Mouse (Mus musculus) midbrain, embryonic 12.5 days (tissue): ENCODE results near the gene Mcur1. TPM values are rescaled to one million over a fixed set of nuclear protein-coding genes. Genes with fewer than 3 reads are reported as not detected.

ENCODE experiments used
- ATAC-seq: fragments of 200-750 bp; cut with Nextera tagmentation; 2 replicates; pipeline ENCODE4 v1.8.0; 2017; ENCODE audit warnings: low read depth, moderate TSS enrichment, moderate library complexity; ENCODE audit not compliant: low FRiP score
- H3K27ac ChIP-seq: fragments of 300-500 bp; sonication (generic); replicated peaks from 2 replicates; pipeline ENCODE4 v1.5.1; 2016; ENCODE audit warnings: mild to moderate bottlenecking
- H3K27me3 ChIP-seq: fragments of 300-500 bp; sonication (generic); 2 replicates; pipeline ENCODE4 v1.6.1; 2016; ENCODE audit warnings: mild to moderate bottlenecking
- H3K36me3 ChIP-seq: fragments of 300-500 bp; sonication (generic); 2 replicates; pipeline ENCODE4 v1.6.1; 2016
- H3K4me1 ChIP-seq: fragments of 300-500 bp; sonication (generic); 2 replicates; pipeline ENCODE4 v1.6.1; 2016
- H3K4me2 ChIP-seq: fragments of 300-500 bp; sonication (generic); replicated peaks from 2 replicates; pipeline ENCODE4 v1.6.1; 2016; ENCODE audit warnings: mild to moderate bottlenecking, moderate library complexity
- H3K4me3 ChIP-seq: fragments of 300-500 bp; sonication (generic); 2 replicates; pipeline ENCODE4 v1.5.1; 2016; ENCODE audit warnings: mild to moderate bottlenecking
- H3K9ac ChIP-seq: fragments of 300-500 bp; sonication (generic); replicated peaks from 2 replicates; pipeline ENCODE4 v1.6.1; 2016; ENCODE audit warnings: mild to moderate bottlenecking, moderate library complexity
- H3K9me3 ChIP-seq: fragments of 300-500 bp; sonication (generic); 2 replicates; pipeline ENCODE4 v1.6.1; 2016; ENCODE audit warnings: mild to moderate bottlenecking
- WGBS: fragments of 180-500 bp; shearing (Covaris S2); methylation state at CpG from one replicate; pipeline ENCODE4 v1.1.7; 2016; 5-methylcytosine and 5-hydroxymethylcytosine counted together
- polyA plus RNA-seq: library from polyadenylated mRNA; unstranded; fragments of >200 nt; fragmentation: Nextera tagmentation; extraction: Ambion mirVana; gene quantifications from 2 replicates; pipeline ENCODE4 v1.2.1, GENCODE M21; 2016

The Mcur1 gene
- polyA plus RNA-seq: 10.5 and 12.9 TPM in 2 replicates

DNA sequence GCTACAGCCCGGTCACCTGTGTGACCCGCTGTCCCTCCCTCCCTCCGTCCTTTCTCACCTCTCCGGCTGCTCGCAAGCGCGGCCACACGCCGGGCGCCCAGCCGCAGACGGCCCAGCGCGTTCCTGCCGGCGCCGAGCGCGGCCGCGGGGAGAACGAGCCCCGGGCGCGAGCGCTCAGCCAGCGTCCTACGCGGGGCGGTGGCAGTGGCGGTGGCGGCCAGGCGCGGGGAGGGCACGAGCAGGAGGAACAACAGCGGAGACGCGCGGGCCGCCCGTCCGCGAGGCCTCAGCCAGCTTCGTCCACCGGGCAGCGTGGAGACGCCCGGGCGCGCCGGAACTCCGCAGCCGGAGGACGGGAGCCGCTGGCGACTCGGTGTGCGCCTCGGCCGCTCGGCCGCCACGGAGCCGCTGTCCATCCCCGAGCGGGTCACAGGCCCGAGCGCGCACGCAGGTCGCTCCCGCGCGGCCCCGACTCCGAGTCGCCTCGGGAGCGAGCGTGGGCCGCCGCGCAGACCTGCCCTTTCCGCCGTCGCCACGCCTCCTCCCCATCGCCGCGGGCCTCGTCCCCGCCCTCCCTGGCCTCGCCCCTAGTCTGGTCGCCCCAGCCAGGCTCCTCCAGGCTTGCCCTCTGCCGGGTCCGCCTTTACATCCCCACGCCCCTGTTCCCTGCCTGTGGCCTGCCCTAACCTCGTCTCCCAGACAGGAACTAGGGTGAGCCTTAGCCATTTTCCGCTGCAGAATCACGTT is at the start of gene Mcur1:
Gene Mcur1 (minus strand): TSS at position 481 of the 747 bp plus-strand sequence.
- Histone ChIP-seq H3K9me3 (no peaks in the 10 kb centered on the region), H3K9ac (peak within 1 kb of the TSS; percentile 74), H3K27ac (peak within 1 kb of the TSS; percentile 83), H3K4me3 (peak within 1 kb of the TSS; percentile 66), H3K4me2 (peak within 1 kb of the TSS; percentile 68), H3K4me1 (peaks cover 10% of the 10 kb centered on the region), H3K36me3 (peaks cover 3% of the 10 kb centered on the region; the same call in 1 of the 2 replicates), H3K27me3 (peaks cover 26% of the 10 kb centered on the region)
- ATAC-seq: peak; percentile 95
- 1% methylated on average over 78 of the region's 100 CpGs for WGBS

DNA sequence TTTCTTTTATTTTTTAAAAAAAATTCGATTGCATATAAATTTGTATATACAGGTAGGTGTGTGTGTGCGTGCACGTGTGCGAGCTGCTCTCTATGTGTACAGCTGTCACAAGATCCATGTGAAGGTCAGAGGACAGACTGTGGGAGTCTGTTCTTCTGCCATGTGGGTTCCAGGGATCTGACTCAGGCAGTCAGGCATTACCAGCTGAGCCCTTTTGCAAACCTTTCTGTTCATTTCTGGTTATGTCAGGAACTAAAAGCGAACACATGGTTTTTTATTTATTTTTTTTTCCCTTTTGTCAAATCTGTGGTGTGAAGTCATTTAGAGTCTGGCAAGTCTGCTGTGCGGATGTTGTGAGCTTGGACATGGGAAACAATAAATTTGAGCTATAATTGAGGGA is 48.9 kb upstream of the Mcur1 start:
- H3K9ac ChIP-seq: no peak overlapping the region
- no peak overlapping the region for H3K4me2 ChIP-seq
- no peaks in the 10 kb centered on the region for H3K27me3 ChIP-seq
- H3K27ac ChIP-seq: no peak overlapping the region
- no peak overlapping the region for H3K4me3 ChIP-seq
- no peaks in the 10 kb centered on the region for H3K4me1 ChIP-seq
- 80% methylated on average over 6 of the region's 6 CpGs for WGBS
- no peaks in the 10 kb centered on the region for H3K36me3 ChIP-seq
- ATAC-seq: no peak
- no peaks in the 10 kb centered on the region for H3K9me3 ChIP-seq

DNA sequence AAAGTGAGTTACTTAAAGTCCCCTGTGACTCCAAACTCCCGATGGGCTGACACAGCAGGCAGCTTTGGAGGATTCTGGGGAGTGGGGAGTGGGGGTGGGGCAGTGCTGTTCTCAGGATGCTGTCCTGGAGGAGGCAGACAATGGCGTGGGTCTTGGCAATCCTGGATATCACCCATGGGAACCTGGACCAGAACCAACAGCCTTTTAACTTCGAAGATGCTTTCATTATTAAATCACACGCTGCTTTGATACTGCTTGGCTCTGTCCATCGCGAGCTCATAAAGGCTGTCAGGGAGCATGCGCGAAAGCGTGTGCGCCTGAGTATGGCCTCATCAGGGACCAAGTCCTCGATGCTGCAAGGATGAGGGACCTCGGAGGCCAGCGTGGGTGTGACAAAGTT is 43.1 kb upstream of the Mcur1 start:
- H3K4me3 ChIP-seq: no peak overlapping the region
- no peaks in the 10 kb centered on the region for H3K27me3 ChIP-seq
- H3K9me3 ChIP-seq: no peaks in the 10 kb centered on the region
- H3K4me2 ChIP-seq: no peak overlapping the region
- H3K27ac ChIP-seq: no peak overlapping the region
- 79% methylated on average over 13 of the region's 13 CpGs for WGBS
- no peak for ATAC-seq
- no peaks in the 10 kb centered on the region for H3K4me1 ChIP-seq
- no peaks in the 10 kb centered on the region for H3K36me3 ChIP-seq
- H3K9ac ChIP-seq: no peak overlapping the region

DNA sequence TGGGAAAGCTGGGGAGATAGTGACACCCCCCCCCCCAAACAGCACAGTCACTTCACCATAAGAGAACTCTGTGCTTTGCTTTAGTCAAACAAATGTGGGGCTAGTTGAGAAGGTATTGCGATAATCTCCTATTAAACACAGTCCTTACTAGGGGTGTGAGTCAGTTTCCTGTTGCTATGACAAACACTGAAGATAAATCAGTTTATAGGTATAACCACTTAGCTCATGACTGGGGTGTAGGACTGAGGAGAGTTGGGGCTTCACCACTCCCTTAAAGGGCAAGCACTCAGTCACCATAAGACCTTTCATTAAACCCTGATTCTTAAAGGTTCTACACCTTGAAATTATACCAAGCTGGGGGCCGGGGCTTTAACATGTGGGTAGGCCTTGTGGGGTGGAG is 42.4 kb upstream of the Mcur1 start:
- 100% methylated on average over 2 of the region's 2 CpGs for WGBS
- no peak overlapping the region for H3K4me2 ChIP-seq
- no peak for ATAC-seq

DNA sequence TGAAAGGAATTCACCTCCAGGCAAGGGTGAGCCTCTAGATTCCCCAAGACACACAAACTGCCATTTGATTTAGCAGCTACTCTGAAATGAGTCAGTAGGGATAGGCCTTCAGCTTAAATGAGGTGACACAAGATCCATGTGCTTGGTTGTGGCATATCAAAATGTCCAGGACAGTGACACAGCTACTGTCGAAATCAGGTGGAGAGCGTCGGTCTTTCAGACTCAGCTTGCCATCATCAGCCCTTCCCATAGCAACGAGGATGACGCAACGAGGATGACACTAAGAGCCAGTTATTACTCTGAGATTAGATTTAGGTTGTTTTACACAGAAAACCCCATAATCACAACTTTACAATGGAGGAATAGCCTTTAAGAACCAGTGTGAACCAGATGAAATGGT is 41.0 kb upstream of the Mcur1 start:
- H3K9me3 ChIP-seq: no peaks in the 10 kb centered on the region
- no peak overlapping the region for H3K4me3 ChIP-seq
- WGBS: 95% methylated on average over 6 of the region's 6 CpGs
- H3K9ac ChIP-seq: no peak overlapping the region
- H3K27me3 ChIP-seq: no peaks in the 10 kb centered on the region
- no peaks in the 10 kb centered on the region for H3K4me1 ChIP-seq
- no peak for ATAC-seq
- H3K27ac ChIP-seq: no peak overlapping the region
- H3K4me2 ChIP-seq: no peak overlapping the region
- no peaks in the 10 kb centered on the region for H3K36me3 ChIP-seq

More for the DNA sequence above, 42.4 kb upstream of the Mcur1 start:
- Histone ChIP-seq H3K27ac (no peak overlapping the region), H3K4me3 (no peak overlapping the region), H3K9ac (no peak overlapping the region), H3K4me1 (no peaks in the 10 kb centered on the region), H3K36me3 (no peaks in the 10 kb centered on the region), H3K9me3 (no peaks in the 10 kb centered on the region), H3K27me3 (no peaks in the 10 kb centered on the region)

DNA sequence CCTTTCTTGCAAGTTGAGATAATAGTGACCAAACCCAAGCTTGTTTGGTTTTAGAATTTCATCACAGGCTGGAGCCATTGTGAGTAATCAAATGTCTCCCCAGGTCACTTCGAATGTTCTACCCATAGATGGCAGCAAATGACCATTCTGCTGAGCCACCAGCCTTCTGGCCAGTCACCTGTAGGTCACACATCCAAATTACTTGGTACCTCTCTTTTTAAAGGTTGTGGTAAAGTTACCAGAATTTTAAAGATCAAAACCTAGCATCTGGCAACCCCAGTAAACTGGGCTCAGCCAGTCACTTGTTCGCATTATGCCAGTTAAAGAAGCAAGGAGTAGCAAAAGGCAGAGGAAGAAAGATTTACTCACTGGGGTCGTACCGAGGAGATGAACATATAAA is 35.9 kb upstream of the Mcur1 start:
- H3K9ac ChIP-seq: no peak overlapping the region
- no peak overlapping the region for H3K4me2 ChIP-seq

DNA sequence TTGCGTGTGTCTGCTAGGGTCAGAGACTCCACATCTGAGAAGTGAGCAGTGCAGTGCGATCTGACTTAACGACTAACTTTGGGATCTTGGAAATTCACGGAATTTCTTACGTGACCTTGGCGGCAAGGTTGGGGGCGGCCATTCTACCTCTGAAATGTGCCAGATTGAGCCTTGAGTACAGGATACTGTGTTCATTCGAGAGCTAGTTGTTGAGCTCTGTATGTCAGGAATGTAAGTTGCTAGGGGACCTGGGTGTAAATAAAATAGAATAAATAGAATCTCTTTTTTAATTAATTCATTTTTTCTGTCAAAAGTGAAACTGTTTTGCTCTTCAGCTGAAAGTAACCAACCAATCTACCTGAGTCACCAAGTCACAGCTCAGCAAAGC is 32.7 kb upstream of the Mcur1 start:
- H3K4me1 ChIP-seq: peaks cover 11% of the 10 kb centered on the region; the same call in 1 of the 2 replicates
- no peak overlapping the region for H3K27ac ChIP-seq
- no peak overlapping the region for H3K4me3 ChIP-seq
- no peak overlapping the region for H3K4me2 ChIP-seq
- WGBS: 73% methylated on average over 8 of the region's 8 CpGs
- H3K9ac ChIP-seq: no peak overlapping the region
- no peaks in the 10 kb centered on the region for H3K9me3 ChIP-seq
- H3K27me3 ChIP-seq: no peaks in the 10 kb centered on the region
- H3K36me3 ChIP-seq: no peaks in the 10 kb centered on the region
- no peak for ATAC-seq

More for the DNA sequence above, 35.9 kb upstream of the Mcur1 start:
- Histone ChIP-seq H3K27me3 (no peaks in the 10 kb centered on the region), H3K4me1 (peaks cover 11% of the 10 kb centered on the region; the same call in 1 of the 2 replicates), H3K27ac (no peak overlapping the region), H3K9me3 (no peaks in the 10 kb centered on the region), H3K4me3 (no peak overlapping the region), H3K36me3 (no peaks in the 10 kb centered on the region)
- no peak for ATAC-seq
- 64% methylated on average over 4 of the region's 4 CpGs for WGBS

DNA sequence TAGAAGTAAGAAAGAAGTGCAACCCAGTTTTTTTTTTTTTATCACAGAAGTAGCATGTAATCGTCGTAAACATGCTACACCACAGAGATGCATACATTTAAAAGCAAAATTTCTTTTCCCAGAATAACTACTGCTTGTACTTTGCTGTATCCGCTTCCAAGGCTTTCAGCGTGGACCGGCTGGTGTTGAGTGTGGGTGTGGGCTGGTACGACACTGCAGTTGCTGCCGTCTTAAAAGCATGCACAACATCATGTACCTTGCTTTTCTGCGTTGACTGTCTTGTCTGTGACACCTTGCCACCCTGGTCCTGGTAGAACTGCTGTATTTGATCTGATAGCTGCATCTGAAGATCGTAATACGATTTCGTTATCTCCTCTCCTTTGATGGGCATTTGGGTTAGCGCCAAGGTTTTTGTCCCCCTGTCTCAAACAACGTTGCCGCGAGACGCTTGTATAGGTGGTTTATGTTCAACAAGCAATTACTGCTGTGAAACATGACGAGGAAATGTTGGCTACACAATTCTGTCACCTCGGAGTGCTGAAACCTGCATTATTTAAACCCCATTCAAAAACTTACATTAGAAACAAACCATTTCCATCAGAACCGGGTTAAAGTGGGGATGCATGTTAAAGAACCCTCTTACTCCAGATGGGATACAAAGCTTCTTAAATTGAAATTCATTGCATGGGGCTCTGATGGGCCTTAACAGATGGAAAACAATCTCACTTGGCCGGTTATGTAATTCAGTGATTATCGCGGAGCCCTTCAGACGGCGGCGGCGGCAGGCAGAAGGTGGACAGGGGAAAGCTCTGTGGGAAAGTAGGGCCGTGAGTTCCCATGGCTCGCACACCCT is 32.1 kb upstream of the Mcur1 start:
- no peak for ATAC-seq
- Histone ChIP-seq H3K4me1 (peaks cover 11% of the 10 kb centered on the region; the same call in 1 of the 2 replicates), H3K4me2 (no peak overlapping the region), H3K27me3 (no peaks in the 10 kb centered on the region), H3K4me3 (no peak overlapping the region), H3K27ac (no peak overlapping the region), H3K9me3 (no peaks in the 10 kb centered on the region), H3K36me3 (no peaks in the 10 kb centered on the region), H3K9ac (no peak overlapping the region)
- WGBS: 72% methylated on average over 28 of the region's 28 CpGs

DNA sequence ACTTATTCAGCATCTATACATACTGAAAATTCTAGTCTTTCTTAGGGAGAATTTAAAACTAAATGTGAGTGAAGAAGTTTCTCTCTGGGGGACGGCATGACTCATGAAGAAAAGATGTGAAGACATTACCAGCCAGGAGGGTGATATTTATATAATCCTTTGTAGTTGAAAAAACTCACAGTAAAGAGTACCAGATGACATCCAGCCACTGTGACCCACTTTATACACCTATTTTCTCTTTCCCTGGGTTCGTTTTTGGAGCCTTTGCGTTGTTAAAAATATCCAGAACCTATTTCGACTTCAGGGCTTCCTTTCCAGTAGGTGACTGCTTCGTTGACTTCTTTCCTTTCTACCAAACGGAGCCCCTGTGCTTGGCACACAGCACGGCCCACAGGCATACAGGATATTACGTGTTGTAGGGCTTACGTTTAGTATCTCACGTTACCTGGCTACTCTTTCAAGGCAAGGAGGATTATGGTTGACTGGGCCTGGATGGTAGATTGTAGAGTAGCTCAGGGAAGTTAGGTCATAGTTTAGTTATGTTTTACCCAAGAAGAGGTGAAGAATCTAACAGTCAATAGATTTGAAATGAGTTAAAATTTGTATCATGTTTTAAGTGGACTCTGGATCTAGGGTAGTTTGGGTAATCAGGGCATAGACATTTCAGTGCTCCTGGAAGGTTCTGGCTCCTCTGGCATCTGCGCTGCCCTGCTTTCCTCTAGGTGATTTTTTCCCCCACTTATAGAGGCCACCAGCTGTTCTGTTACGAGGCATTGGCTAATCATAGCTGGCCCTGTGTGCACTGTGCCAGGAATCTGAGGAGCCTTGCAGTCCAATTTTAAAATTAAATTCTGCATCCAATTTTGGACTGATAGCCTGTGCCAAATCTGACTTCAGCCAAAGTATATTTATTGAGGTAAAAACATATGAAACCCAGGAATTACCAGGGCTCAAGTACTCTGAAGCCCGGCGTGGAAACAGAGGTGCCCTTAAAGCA is 28.2 kb upstream of the Mcur1 start:
- no peak for ATAC-seq
- Histone ChIP-seq H3K27me3 (no peaks in the 10 kb centered on the region), H3K4me2 (no peak overlapping the region), H3K27ac (no peak overlapping the region), H3K4me3 (no peak overlapping the region), H3K4me1 (peaks cover 17% of the 10 kb centered on the region; the same call in 1 of the 2 replicates), H3K36me3 (no peaks in the 10 kb centered on the region), H3K9ac (no peak overlapping the region), H3K9me3 (no peaks in the 10 kb centered on the region)
- 85% methylated on average over 14 of the region's 14 CpGs for WGBS

DNA sequence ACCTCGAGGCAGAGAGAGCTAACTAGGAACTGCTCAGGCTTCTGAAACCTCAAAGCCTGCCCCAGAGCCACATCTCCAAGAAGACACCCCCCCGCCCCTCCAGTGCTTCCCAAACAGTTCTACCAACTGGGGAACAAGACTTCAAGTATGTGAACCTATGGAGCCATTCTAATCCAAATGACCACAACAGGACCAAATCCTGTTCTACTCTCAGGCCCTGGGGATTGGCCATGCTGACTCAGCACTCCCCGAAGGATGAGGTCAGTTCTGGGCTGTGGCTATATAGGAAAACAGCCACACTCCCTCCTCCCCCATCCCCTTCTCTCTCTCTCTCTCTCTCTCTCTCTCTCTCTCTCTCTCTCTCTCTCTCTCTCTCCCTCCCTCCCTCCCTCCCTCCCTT is 27.0 kb upstream of the Mcur1 start:
- no peak for ATAC-seq
- Histone ChIP-seq H3K27ac (no peak overlapping the region), H3K4me2 (no peak overlapping the region), H3K4me1 (peaks cover 7% of the 10 kb centered on the region; the same call in 1 of the 2 replicates), H3K27me3 (no peaks in the 10 kb centered on the region), H3K9me3 (no peaks in the 10 kb centered on the region), H3K36me3 (no peaks in the 10 kb centered on the region), H3K9ac (no peak overlapping the region), H3K4me3 (no peak overlapping the region)
- WGBS: 87% methylated on average over 3 of the region's 3 CpGs

DNA sequence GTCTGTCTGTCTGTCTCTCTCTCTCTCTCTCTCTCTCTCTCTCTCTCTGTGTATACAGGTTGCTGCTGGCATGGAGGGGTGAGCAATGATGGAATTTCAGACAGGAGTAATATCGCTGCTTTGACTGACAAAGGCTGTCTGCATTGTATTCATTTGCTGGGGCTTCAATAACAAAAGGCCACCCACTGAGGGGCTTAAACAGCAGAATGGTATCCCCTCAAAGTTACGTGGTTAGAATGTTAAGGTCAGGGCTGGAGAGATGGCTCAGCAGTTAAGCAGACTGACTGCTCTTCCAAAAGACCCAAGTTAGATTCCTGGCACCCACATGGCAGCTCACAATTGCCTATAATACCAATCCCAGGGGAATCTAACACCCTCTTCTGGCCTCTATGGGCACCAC is 25.3 kb upstream of the Mcur1 start:
- Histone ChIP-seq H3K9me3 (no peaks in the 10 kb centered on the region), H3K27ac (no peak overlapping the region), H3K36me3 (no peaks in the 10 kb centered on the region), H3K27me3 (no peaks in the 10 kb centered on the region), H3K4me1 (0 out of 2 replicates have a peak, but pooled peaks cover 6% of the 10 kb centered on the region), H3K9ac (no peak overlapping the region), H3K4me3 (no peak overlapping the region), H3K4me2 (no peak overlapping the region)
- ATAC-seq: no peak
- 26% methylated on average over 2 of the region's 2 CpGs for WGBS
